20 mouse cellular contexts compared by ENCODE assay signal in the genomic region with DNA sequence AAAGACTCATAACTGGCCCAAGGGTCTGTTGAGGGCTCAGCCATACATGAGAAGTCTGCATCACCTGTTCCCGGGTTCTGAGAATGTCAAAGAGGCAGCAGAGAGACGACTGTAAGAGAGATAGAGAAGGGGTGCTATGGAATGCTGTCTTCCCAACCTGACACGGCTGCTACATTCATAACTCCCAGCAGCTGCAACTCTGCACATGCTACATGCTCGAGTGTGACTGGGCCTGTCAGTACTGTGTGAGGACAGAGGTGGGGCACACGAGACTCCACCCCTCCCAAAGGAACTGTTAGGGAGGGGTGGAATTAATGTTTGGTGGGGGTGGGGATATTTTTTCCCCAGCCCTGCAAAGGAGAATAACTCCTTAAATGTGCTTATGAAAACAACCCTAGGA.
"Had no signal": no experiment of that assay in that cellular context is flagged by ENCODE, and none has a peak within 500 bp of the region (broad histone marks: within the 10 kb centered on the region; RNA-seq: fewer than 3 reads in every experiment).

No protein-coding gene starts in this region.

- H3K36me3 ChIP-seq: lung, embryonic 15.5 days; midbrain, embryonic 12.5 days; midbrain, embryonic 15.5 days; neural tube, embryonic 13.5 days; neural tube, embryonic 15.5 days had no signal

- H3K27me3 ChIP-seq: lung, embryonic 15.5 days; megakaryocyte, embryonic 14.5 days; midbrain, embryonic 12.5 days; midbrain, embryonic 15.5 days; neural tube, embryonic 13.5 days; neural tube, embryonic 15.5 days had no signal

- H3K27ac ChIP-seq: lung, embryonic 15.5 days; macrophage; midbrain, embryonic 12.5 days; midbrain, embryonic 15.5 days; neural tube, embryonic 13.5 days; neural tube, embryonic 15.5 days had no signal

- DNase-seq: liver, postnatal 0 days; lung, adult 2 months; lung, postnatal 14 days; lung, postnatal 36 days; retina, postnatal 1 day; right cerebral cortex, adult 18-20 months; right cerebral cortex, postnatal 25 days; right cerebral cortex, postnatal 4 days; spleen, adult 18-20 months; thymus, adult 18-20 months; thymus, postnatal 14 days; thymus, postnatal 36 days had no signal

- H3K9me3 ChIP-seq: lung, embryonic 15.5 days; midbrain, embryonic 12.5 days; midbrain, embryonic 15.5 days; neural tube, embryonic 13.5 days; neural tube, embryonic 15.5 days had no signal

- ATAC-seq: liver, postnatal 0 days; lung, postnatal 0 days; midbrain, embryonic 15.5 days had no signal

- H3K4me2 ChIP-seq: lung, embryonic 15.5 days; midbrain, embryonic 12.5 days; midbrain, embryonic 15.5 days; neural tube, embryonic 13.5 days; neural tube, embryonic 15.5 days had no signal

- H3K4me1 ChIP-seq: midbrain, embryonic 12.5 days; midbrain, embryonic 15.5 days; neural tube, embryonic 13.5 days; neural tube, embryonic 15.5 days had no signal

- H3K9ac ChIP-seq: liver, postnatal 0 days; lung, embryonic 15.5 days; midbrain, embryonic 12.5 days; midbrain, embryonic 15.5 days; neural tube, embryonic 13.5 days; neural tube, embryonic 15.5 days had no signal

- H3K4me3 ChIP-seq: lung, embryonic 15.5 days; megakaryocyte, embryonic 14.5 days; midbrain, embryonic 12.5 days; midbrain, embryonic 15.5 days; neural tube, embryonic 13.5 days; neural tube, embryonic 15.5 days had no signal
